Mouse (Mus musculus) embryonic facial prominence, embryonic 12.5 days (tissue): Measurements from ENCODE around the gene Dnajc3. TPM values are rescaled to one million over a fixed set of nuclear protein-coding genes. Genes with fewer than 3 reads are reported as not detected.

ENCODE experiments used
- ATAC-seq: fragments of 200-750 bp; cut with Nextera tagmentation; 2 replicates; pipeline ENCODE4 v1.8.0; 2017; ENCODE audit not compliant: insufficient number of reproducible peaks, insufficient read depth, low FRiP score, low TSS enrichment
- H3K27ac ChIP-seq: fragments of 300-500 bp; sonication (generic); 2 replicates; pipeline ENCODE4 v1.5.1; 2016; ENCODE audit warnings: mild to moderate bottlenecking
- H3K27me3 ChIP-seq: fragments of 300-500 bp; sonication (generic); 2 replicates; pipeline ENCODE4 v1.6.1; 2016; ENCODE audit warnings: mild to moderate bottlenecking, moderate library complexity
- H3K36me3 ChIP-seq: fragments of 300-500 bp; sonication (generic); 2 replicates; pipeline ENCODE4 v1.6.1; 2016; ENCODE audit warnings: mild to moderate bottlenecking
- H3K4me1 ChIP-seq: fragments of 300-500 bp; sonication (generic); 2 replicates; pipeline ENCODE4 v1.6.1; 2016
- H3K4me2 ChIP-seq: fragments of 300-500 bp; sonication (generic); replicated peaks from 2 replicates; pipeline ENCODE4 v1.6.1; 2016; ENCODE audit warnings: mild to moderate bottlenecking, moderate library complexity
- H3K4me3 ChIP-seq: fragments of 300-500 bp; sonication (generic); 2 replicates; pipeline ENCODE4 v1.5.1; 2016; ENCODE audit warnings: mild to moderate bottlenecking
- H3K9ac ChIP-seq: fragments of 300-500 bp; sonication (generic); 2 replicates; pipeline ENCODE4 v1.6.1; 2016; ENCODE audit warnings: mild to moderate bottlenecking, moderate library complexity
- H3K9me3 ChIP-seq: fragments of 300-500 bp; sonication (generic); 2 replicates; pipeline ENCODE4 v1.6.1; 2016; ENCODE audit warnings: mild to moderate bottlenecking, moderate library complexity
- WGBS: fragments of 180-500 bp; shearing (Covaris S2); methylation state at CpG from one replicate; pipeline ENCODE4 v1.1.7; 2016; 5-methylcytosine and 5-hydroxymethylcytosine counted together
- polyA plus RNA-seq: library from polyadenylated mRNA; unstranded; fragments of >200 nt; fragmentation: Nextera tagmentation; extraction: Ambion mirVana; gene quantifications from 2 replicates; pipeline ENCODE4 v1.2.1, GENCODE M21; 2016

The Dnajc3 gene
- polyA plus RNA-seq, 1 experiment from 2014 or later: 30.9 TPM

DNA sequence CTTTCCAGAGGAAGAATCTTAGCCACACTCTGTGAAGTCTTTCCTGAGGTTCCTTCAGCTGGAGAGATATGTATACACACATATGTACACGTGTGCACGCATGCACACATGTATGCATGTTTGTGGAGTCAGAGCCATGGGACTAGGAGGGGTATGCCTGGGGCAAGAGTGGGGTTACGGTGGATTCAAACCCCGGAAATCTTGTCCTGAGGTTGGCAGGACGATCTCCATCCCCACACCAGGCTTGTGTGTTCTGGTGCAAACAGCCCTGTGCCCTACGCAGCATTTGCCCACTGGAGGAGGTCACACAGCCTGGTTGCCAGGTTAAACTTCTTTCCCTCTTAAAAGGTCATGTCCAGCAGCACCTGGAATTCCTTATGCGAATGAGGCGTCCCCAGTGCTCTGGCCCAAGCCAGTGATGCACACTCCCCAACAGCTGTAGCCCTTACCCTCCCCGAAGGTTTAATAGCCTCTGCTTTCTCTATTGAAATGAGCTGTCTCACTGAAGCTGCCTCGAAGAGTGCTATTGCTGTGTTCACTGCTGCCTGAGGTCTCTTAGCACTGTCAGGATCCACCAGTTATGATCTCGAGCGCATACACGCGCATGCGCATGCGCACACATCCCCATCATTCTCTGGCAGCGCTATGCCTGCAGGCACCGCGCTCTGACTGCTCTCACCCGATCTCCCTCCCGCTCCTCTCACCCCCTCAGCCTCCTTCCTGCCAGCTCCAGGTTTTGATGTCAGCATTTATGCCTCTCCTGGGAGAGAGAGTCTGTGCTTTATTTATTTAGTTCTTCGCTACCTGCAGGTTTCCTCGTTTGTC lies 75.0 kb downstream of the Dnajc3 start:
- Histone ChIP-seq H3K4me3 (no peak overlapping the region), H3K9ac (no peak overlapping the region), H3K9me3 (no peaks in the 10 kb centered on the region), H3K4me2 (peak overlapping the region; percentile 27; the same call in 1 of the 2 replicates), H3K27me3 (no peaks in the 10 kb centered on the region), H3K36me3 (peaks cover 18% of the 10 kb centered on the region), H3K4me1 (no peaks in the 10 kb centered on the region), H3K27ac (no peak overlapping the region)
- peak; percentile 35; the same call in 1 of the 2 replicates for ATAC-seq
- WGBS: 67% methylated on average over 23 of the region's 23 CpGs

- Histone ChIP-seq H3K9me3 (no peaks in the 10 kb centered on the region), H3K27me3 (no peaks in the 10 kb centered on the region), H3K4me3 (no peak overlapping the region), H3K9ac (no peak overlapping the region), H3K4me2 (no peak overlapping the region), H3K4me1 (no peaks in the 10 kb centered on the region), H3K27ac (no peak overlapping the region), H3K36me3 (peaks cover 18% of the 10 kb centered on the region)
- WGBS: 77% methylated on average over 12 of the region's 12 CpGs
- ATAC-seq: no peak
Observed at GRCm38 (mm10) chr14:119013549-119013948, 75.8 kb downstream of the Dnajc3 start.

DNA sequence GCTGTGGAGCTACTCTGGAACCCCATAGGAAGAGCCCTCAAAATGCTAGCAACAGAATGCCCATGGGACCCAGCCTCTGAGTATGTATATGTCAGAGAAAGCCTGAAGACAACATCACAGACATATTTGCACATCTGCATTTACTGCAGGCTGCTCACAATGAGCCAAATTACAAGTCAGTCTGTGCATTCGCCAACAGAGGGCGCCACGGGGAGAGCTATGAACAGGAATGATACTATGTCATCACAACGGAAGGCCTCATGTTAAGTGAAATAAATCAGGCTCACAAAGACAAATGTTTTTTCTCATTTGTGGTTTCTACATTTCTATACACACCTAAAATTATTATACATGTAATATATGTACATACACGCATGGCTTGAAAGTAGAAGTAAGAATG lies 88.1 kb downstream of the Dnajc3 start:
- H3K27me3 ChIP-seq: no peaks in the 10 kb centered on the region
- H3K9ac ChIP-seq: no peak overlapping the region
- ATAC-seq: no peak
- H3K27ac ChIP-seq: no peak overlapping the region
- no peak overlapping the region for H3K4me3 ChIP-seq
- peaks cover 16% of the 10 kb centered on the region for H3K36me3 ChIP-seq
- H3K4me1 ChIP-seq: no peaks in the 10 kb centered on the region
- WGBS: 71% methylated on average over 5 of the region's 5 CpGs
- no peaks in the 10 kb centered on the region for H3K9me3 ChIP-seq
- H3K4me2 ChIP-seq: no peak overlapping the region

DNA sequence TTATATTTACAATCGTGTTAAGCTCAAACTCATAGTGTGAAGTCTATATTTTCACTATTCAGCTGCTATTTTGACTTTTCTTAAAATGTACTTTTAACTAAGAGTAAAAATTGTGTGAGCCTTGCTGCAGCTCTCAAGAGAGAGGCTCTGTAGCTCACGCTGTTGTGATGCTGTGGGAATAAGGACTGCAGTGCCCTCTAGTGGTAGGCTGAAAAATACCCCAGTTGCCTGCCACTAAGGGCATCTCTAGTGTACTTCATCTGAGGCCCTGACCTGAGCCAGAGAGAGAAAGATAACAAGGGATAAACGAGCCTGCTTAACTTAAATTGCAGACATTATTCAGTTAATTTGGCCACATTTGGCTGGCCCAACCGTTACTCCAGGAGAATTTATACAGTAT lies 89.4 kb downstream of the Dnajc3 start:
- Histone ChIP-seq H3K9ac (no peak overlapping the region), H3K4me1 (no peaks in the 10 kb centered on the region), H3K36me3 (peaks cover 26% of the 10 kb centered on the region), H3K4me2 (no peak overlapping the region), H3K4me3 (no peak overlapping the region), H3K9me3 (no peaks in the 10 kb centered on the region), H3K27ac (no peak overlapping the region), H3K27me3 (no peaks in the 10 kb centered on the region)
- 46% methylated on average over 4 of the region's 4 CpGs for WGBS
- ATAC-seq: no peak

GRCm38 (mm10) chr14:119027675-119028253 lies 90.0 kb downstream of the Dnajc3 start:
- WGBS: 72% methylated on average over 1 of the region's 2 CpGs
- ATAC-seq: no peak

More at GRCm38 (mm10) chr14:119027675-119028253, 90.0 kb downstream of the Dnajc3 start:
- no peaks in the 10 kb centered on the region for H3K9me3 ChIP-seq
- H3K36me3 ChIP-seq: peaks cover 26% of the 10 kb centered on the region
- H3K9ac ChIP-seq: no peak overlapping the region
- no peak overlapping the region for H3K27ac ChIP-seq
- H3K4me3 ChIP-seq: no peak overlapping the region
- no peaks in the 10 kb centered on the region for H3K4me1 ChIP-seq
- H3K4me2 ChIP-seq: no peak overlapping the region
- H3K27me3 ChIP-seq: no peaks in the 10 kb centered on the region

Other genes starting within 250 kb of the Dnajc3 start
- 2.3 and 2.8 TPM in 2 replicates for gene Abcc4, start 231.8 kb upstream of the Dnajc3 start, polyA plus RNA-seq
- gene Cldn10, start 150.1 kb upstream of the Dnajc3 start, polyA plus RNA-seq: 1.7 and 1.9 TPM in 2 replicates
- 43.0 and 48.0 TPM in 2 replicates for gene Dzip1, start 12.5 kb upstream of the Dnajc3 start, polyA plus RNA-seq
- 20.7 and 21.9 TPM in 2 replicates for gene Uggt2, start 161.5 kb downstream of the Dnajc3 start, polyA plus RNA-seq
- 0.17 and 0.40 TPM in 2 replicates for gene Hs6st3, start 200.4 kb downstream of the Dnajc3 start, polyA plus RNA-seq